Mouse (Mus musculus) erythroblast, adult 5-6 weeks (primary cell): ENCODE data around the gene Cep170. TPM values are rescaled to one million over a fixed set of nuclear protein-coding genes. Genes with fewer than 3 reads are reported as not detected.
A peak's percentile ranks its signal among the peaks of the same experiment; 100 is the strongest.
"Not testable (repeated sequence)": the region's sequence is repeated elsewhere in the genome, so short reads cannot be mapped to it uniquely, and the experiment has no call there.

Experiments
- ATAC-seq: replicated peaks from 2 replicates; pipeline ENCODE4 v1.8.0; 2016; ENCODE audit warnings: moderate number of reproducible peaks, mild to moderate bottlenecking, moderate TSS enrichment, inconsistent platforms; ENCODE audit not compliant: poor library complexity, low FRiP score, severe bottlenecking
- total RNA-seq, 2 experiments: library from RNA; stranded (forward) in 1 of 2; stranded (reverse) in 1 of 2; fragments of 150-400 nt in 1 of 2; fragments of 200-764, 138-1000 nt in 1 of 2; gene quantifications; 2 replicates each; pipeline versions ENCODE4 v1.2.3 to v1.2.4; 2015 to 2017; ENCODE audit warnings: low replicate concordance in 2 of 2

Cep170 gene
- total RNA-seq (2015; ENCODE audit: low replicate concordance) (11.5 and 22.4 TPM in 2 replicates), total RNA-seq (2017; ENCODE audit: low replicate concordance) (12.8 and 23.3 TPM in 2 replicates)

DNA sequence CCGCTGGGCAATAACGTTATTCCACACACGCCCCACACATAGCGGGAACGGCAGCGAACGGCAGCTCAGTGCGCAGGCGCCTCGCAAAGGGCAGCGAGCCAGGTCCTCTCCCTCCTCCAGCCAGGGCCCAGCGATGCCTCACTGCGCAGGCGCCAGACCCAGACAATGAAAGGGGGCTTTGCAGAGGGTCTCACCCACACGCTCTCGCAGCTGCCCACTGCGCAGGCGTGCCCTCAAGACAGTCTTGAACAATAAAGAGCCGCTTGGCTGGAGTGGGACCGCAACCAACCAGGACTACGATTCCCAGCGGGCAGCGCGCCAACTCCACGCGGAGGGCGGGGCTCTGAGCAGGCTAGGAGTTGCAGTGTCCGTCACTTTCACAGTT, at the start of gene Cep170:
TSS of gene Cep170 (minus strand) at position 32 of the 385 bp plus-strand sequence.
- peak; percentile 83 for ATAC-seq

GRCm38 (mm10) chr1:176861981-176862644, 48.2 kb upstream of the Cep170 start:
- ATAC-seq: peak; percentile 88

DNA sequence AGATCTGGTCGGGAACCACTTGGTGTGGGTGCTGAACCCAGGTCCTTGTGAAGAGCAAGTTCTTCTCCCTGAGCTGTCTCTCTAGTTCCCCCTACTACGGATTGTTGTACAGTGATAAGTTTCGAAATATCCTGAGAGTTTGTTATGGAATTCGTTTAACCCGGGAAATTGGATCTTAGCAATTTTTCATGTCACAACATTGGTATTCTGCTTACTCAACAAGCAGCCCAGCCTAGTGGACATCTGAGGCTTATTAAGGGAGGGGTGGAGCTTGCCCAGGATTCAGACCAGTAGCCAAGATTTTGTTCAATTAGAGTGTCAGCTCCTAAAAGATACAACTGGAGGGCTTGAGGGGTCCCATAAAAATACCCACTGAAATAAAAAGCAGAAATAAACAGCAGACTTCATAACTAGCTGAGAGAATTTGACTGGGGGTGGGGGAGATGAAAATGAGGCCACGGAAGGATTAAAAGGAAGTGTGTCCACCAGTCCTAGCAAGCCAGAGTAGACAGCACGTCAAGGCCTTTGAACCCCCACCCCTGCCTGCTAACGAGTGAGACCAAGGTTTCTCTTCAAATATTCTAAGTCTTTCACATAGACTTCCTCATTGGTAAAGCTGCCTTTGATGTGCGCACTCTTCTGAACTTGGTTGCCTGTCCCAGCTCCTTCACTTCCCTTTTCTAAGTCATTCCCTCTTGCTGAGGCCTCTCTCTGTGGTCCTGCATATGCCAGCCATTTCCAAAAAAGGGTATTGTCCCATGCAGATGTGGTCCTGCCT, 39.1 kb upstream of the Cep170 start:
- no peak for ATAC-seq

GRCm38 (mm10) chr1:176851401-176851800, 37.5 kb upstream of the Cep170 start:
- no peak for ATAC-seq

GRCm38 (mm10) chr1:176849377-176849776, 35.5 kb upstream of the Cep170 start:
- ATAC-seq: no peak

DNA sequence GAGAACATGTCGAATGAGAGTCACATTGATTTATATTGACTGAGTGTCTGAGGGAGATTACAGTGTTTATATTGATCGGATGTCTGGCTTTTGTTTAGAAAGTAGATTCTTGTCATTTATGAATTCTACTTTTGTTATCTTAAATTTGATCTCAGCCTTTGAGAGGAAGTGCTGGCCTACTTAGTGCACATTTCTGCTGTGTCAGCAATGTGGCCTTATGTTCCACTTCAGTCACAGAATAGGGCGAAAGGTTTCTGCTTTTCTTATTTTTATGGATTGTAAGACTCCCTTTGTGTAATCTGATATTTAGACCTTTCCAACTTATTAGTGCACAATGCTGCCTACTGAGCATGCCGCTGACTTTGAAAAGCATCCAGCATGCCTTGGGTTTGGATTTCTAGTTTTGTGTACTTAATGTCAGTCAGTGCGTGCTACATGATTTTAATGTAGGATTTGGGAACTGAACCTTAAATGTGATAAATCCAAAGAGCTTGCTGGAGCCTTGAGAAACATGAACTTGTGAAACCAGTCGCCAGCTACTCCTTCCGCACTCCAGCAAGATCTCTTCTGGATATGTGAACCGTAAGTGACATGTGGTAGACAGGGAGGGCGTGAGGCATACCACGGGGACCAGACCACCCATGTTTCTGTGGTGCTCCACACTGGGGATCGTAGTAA, 34.9 kb upstream of the Cep170 start:
- ATAC-seq: no peak

DNA sequence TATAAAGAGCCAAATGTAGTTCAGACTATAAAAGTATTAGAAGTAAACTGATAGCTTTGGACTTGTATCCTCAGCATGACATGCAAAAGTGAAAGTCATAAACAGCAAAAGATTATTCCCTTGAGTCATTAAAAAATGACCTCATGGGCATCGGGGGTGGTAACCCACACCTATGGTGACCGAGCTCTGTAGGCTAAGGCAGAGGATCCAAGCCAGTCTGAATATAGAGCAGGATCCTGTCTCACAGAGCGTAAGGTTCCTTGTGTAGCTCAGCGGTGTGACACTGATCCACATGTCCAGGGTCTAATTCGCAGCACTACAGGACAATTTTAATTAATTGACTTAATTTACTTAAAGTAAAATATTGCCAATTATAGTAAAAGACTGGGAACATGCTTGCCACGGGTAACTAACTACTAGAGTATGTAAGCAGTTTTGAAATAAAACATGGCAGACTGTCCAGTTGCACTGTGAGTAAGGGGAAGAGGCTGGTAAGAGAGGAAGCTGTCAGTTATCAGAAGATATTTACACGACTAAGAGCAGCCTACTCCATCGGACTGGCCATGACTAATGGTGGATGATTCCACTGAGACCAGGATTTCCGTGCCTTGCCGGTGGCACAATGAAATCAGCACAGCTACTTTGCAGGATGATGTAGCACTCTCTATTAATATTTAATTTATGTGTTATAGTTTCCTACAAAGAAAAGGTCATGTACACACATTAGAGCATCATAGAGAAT, 33.4 kb upstream of the Cep170 start:
- no peak for ATAC-seq

DNA sequence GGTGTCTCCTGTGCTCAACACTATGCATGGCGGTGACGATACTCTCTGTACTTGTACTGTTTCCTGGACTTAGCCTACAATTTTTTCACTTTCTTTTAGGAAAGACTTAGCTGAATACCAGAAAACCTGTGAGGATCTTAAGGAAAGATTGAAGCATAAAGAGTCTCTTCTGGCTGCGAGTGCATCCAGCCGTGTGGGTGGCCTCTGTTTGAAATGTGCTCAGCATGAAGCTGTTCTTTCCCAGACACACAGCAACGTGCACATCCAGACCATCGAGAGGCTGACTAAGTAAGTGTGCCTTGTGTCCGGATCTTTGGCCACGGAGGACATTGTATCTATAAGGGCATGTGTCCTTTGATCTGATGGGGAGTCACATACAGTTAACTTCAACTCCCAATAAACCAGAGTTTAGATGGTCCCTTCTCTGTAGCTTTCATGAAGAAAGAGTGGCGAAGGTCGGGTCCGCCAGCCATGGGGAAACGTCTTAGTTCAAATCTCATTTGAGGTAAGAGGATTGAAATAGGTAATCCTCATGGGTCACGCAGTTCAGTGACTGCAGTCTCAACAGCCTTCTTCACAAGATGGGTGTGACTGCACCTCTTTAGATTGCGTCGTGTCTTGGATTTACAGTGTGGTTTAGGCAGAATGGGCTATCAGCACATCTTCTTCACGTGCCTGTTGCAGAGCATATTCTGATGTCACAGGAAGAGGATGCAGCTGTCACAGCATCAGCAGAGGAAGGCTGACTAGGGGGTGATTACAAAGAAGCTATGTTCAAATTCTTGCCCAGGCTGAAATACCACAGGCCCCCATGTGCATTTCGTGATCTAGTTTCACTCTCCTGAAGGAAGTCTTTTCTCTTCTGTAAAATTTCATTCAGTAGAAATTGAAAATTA, 31.5 kb upstream of the Cep170 start:
- ATAC-seq: no peak

GRCm38 (mm10) chr1:176836562-176836961, 22.7 kb upstream of the Cep170 start:
- not testable (repeated sequence) for ATAC-seq

DNA sequence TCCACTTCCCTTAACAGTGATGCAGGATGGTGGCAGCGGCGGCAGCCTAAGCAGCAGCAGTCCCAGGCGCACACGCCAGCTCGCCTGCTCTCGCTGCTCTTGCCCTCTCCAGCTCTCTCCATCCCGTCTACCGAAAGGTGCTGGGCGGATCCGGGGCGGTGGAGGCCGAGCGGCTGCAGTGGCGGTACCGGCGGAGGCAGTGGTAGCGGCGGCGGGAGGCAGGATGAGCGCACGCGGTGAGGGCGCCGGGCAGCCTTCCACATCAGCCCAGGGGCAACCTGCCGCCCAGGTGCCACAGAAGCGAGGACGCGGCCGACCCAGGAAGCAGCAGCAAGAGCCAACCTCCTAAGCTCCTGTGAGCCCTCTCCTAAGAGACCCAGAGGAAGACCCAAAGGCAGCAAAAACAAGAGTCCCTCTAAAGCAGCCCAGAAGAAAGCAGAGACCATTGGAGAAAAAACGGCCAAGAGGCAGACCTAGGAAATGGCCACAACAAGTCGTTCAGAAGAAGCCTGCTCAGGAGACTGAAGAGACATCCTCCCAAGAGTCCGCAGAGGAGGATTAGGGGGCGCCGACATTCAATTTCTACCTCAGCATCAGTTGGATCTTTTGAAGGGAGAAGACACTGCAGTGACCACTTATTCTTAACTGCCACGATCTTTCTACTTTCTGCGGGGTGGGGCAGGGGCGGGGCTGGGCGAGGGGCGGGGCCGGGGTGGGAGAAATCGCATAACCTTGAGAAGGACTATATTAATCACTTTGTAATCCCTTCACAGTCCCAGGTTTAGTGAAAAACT, 21.8 kb upstream of the Cep170 start:
- ATAC-seq: peak; percentile 54

- no peak for ATAC-seq
These were observed 21.0 kb upstream of the Cep170 start for GRCm38 (mm10) chr1:176834880-176835279.

DNA sequence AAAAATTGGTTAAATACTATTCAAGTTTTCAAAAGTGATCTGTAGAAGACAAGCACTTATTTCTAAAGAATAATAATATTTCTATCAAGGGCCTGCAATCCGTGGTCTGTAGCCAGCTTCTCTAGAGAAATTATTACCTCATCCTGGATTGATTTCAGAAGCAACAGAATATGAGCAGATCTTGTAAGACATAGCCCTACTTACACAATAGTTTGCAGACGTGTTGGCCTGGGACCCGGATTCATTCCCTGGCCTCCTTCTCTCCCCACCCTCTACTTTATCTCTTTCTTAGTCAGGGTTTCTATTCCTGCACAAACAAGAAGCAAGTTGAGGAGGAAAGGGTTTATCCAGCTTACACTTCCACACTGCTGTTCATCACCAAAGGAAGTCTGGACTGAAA, 20.1 kb upstream of the Cep170 start:
- ATAC-seq: no peak

DNA sequence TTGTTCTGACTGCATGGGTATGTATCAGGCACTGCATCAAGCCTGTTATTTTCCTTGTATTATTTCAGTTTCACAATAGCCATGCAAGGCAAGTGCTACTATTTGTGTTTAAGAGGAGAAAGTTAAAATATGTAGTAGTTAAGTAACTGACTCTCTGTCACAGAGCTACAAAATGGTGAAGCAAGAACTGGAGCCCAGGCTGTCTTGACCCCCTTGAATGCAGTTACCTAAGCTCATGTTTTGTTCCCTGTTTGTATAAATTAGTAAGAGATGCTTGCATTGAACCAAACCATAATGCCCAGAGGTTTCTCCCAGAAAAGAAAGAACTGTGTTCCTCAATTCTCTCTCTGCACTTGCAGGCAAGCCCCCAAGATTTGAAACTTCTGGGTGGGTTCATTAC, 19.4 kb upstream of the Cep170 start:
- ATAC-seq: no peak

GRCm38 (mm10) chr1:176832607-176833006, 18.7 kb upstream of the Cep170 start:
- no peak for ATAC-seq

GRCm38 (mm10) chr1:176832071-176832470, 18.2 kb upstream of the Cep170 start:
- no peak for ATAC-seq

DNA sequence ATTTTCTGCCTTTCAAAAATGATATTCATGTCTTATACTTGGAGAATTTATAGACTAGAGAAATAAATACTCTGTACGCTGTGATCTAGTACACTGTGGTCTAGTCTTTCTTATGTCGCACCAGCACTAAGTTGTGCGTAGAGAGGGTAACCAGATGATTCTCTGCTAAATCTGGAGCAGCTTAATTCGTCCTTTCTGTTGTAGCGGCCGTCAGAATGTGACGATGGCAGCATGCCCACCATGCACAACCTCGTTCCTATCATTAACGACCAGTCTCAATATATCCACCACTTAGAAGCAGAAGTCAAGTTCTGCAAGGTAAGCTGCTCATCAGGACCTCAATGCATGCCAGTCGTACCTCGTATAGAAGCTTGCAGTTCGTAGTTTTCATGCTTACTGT, 14.8 kb upstream of the Cep170 start:
- ATAC-seq: no peak

DNA sequence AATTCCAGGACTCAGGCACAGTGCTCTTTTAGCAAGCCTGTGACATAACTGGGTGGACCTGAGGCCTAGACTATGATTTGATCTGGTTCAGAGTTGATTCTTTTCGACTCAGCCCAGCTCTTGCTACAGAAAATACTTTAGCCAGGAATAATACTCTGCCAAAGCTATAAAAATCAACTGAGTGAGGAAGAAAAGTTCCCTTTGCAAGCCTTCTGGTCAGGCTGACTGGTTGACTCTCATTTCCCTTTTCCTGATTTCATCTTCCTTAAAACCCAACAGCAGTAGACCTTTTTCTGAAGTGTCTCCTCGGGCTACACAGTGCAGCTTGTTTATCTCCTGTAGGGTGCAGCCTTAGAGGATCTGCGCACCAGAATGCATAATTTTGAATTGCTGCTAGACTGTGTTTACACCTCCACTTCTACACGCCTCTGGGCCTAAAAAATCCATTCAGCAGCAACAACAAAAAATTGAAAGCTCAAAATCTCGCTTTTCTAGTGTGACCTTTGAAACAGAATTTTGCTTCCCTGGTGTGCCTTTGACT, 14.1 kb upstream of the Cep170 start:
- no peak for ATAC-seq

DNA sequence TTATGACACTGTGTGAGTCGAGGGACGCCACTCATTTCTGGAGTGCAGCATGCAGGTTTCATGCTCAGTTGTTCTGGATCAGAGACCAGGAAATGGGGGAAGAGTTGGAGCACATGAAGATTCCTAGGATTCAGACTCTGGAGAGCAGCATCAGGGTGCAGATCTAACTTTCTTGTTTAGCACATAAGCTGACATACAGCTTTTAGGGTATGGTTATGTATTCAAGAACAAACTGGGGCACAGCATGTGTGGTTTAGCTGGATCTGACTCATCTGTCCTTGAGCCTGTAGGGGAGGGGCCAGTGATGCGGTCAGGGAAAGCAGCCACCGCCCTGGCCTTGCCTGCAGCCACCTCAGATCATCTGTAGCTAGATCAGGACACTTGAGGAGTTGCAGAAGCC, 13.5 kb upstream of the Cep170 start:
- ATAC-seq: no peak
